Mouse (Mus musculus) olfactory bulb, adult 2 months (tissue): ENCODE data around the gene Synpo2.

Experiments used
- CTCF ChIP-seq: fragments of 200-500 bp; IDR thresholded peaks from 2 replicates; pipeline ENCODE4 v1.5.1; 2012; ENCODE audit warnings: low read depth, mild to moderate bottlenecking, low read length, moderate library complexity; ENCODE audit not compliant: insufficient read depth
- POLR2A ChIP-seq: fragments of 200-500 bp; IDR thresholded peaks from 2 replicates; pipeline ENCODE4 v1.6.1; 2012; ENCODE audit warnings: mild to moderate bottlenecking, low read depth, low read length, moderate library complexity; ENCODE audit not compliant: insufficient read depth

GRCm38 (mm10) chr3:123266753-123267651, 31.1 kb upstream of the Synpo2 start, which contains the start of gene Sec24d:
- TF ChIP-seq CTCF (no peak), POLR2A (peak; percentile 44; the same call in 1 of the 2 replicates)
